Mouse (Mus musculus): ENCODE results near the gene Rgs9bp. TPM values are rescaled to one million over a fixed set of nuclear protein-coding genes. Genes with fewer than 3 reads are reported as not detected.

Rgs9bp gene
- polyA plus RNA-seq, 1 experiment from 2014 or later, result 0.03 TPM

DNA sequence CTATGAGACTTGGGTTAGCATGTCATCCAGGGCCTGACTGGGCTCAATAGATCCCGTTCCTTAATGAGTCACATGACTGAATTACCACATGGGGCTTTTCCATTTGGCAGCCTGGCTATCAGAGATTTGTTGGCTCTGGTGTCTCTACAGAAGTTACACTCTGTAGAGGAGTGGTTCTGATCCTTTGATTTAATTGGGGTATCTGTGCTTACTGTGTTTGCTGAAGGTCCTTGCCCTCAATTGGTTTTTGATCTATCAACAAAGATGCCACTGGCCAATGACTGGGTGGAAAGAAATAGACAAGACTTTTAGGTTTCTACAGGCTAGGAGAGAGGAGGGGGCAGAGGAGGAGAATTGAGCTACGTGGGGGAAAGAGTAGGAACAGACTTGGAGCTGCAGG lies 26.7 kb downstream of the Rgs9bp start:
- H3K27ac ChIP-seq (ENCODE audit: low read depth, low read length), result no peak overlapping the region
- H3K9ac ChIP-seq (ENCODE audit: low read depth, low read length), result no peak overlapping the region
- no peak for TF ChIP-seq CTCF (IDR thresholded peaks at IDR 0.05; ENCODE audit: low read depth)
- no peaks in the 10 kb centered on the region for H3K36me3 ChIP-seq (ENCODE audit: control insufficient read depth, insufficient read depth)
- WGBS, result 32% methylated on average over 2 of the region's 2 CpGs
- no peak overlapping the region for H3K4me3 ChIP-seq (ENCODE audit: low read depth, low read length)
- no peak for ATAC-seq
- H3K27me3 ChIP-seq (replicated peaks; ENCODE audit: control insufficient read depth, insufficient read depth, low read length), result no peaks in the 10 kb centered on the region
- no peaks in the 10 kb centered on the region for H3K9me3 ChIP-seq (ENCODE audit: control insufficient read depth)
- peaks cover 3% of the 10 kb centered on the region; the same call in 1 of the 2 replicates for H3K4me1 ChIP-seq (replicated peaks; ENCODE audit: control insufficient read depth, insufficient read depth, low read length)
- no peak overlapping the region for H3K4me2 ChIP-seq (replicated peaks; ENCODE audit: low read depth)

DNA sequence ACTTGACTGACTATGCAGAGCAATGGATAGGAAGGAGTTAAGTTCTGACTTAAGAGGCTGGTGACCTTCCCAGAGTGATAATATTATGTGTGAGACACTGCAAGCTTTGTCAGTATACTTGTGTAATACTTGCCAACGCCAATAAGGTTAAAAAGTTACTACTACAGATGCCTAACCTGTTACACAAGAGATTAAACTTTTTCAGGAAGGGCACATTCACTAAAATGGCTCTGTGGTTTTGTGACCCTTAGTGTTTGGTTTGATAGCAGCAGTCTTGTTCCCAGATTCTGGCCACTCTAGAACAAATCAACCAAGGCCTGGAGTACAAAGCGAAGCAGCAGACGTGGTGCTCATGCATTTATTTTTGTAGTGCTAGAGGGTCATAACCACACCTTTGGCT lies 27.8 kb downstream of the Rgs9bp start:
- WGBS, result 43% methylated on average over 3 of the region's 3 CpGs
- no peak for ATAC-seq

GRCm38 (mm10) chr7:35556905-35557304 lies 28.5 kb downstream of the Rgs9bp start:
- no peak overlapping the region for H3K4me2 ChIP-seq (replicated peaks; ENCODE audit: low read depth)
- H3K4me3 ChIP-seq (ENCODE audit: low read depth, low read length), result no peak overlapping the region
- peaks cover 3% of the 10 kb centered on the region; the same call in 1 of the 2 replicates for H3K4me1 ChIP-seq (replicated peaks; ENCODE audit: control insufficient read depth, insufficient read depth, low read length)
- no peaks in the 10 kb centered on the region for H3K36me3 ChIP-seq (ENCODE audit: control insufficient read depth, insufficient read depth)
- H3K9ac ChIP-seq (ENCODE audit: low read depth, low read length), result no peak overlapping the region
- H3K27ac ChIP-seq (ENCODE audit: low read depth, low read length), result no peak overlapping the region
- H3K27me3 ChIP-seq (replicated peaks; ENCODE audit: control insufficient read depth, insufficient read depth, low read length), result no peaks in the 10 kb centered on the region
- TF ChIP-seq CTCF (IDR thresholded peaks at IDR 0.05; ENCODE audit: low read depth), result no peak
- 69% methylated on average over 5 of the region's 5 CpGs for WGBS
- no peak for ATAC-seq
- no peaks in the 10 kb centered on the region for H3K9me3 ChIP-seq (ENCODE audit: control insufficient read depth)

More for the DNA sequence above, 27.8 kb downstream of the Rgs9bp start:
- no peaks in the 10 kb centered on the region for H3K27me3 ChIP-seq (replicated peaks; ENCODE audit: control insufficient read depth, insufficient read depth, low read length)
- peak overlapping the region; percentile 47 for H3K27ac ChIP-seq (ENCODE audit: low read depth, low read length)
- H3K4me3 ChIP-seq (ENCODE audit: low read depth, low read length), result no peak overlapping the region
- no peaks in the 10 kb centered on the region for H3K9me3 ChIP-seq (ENCODE audit: control insufficient read depth)
- TF ChIP-seq CTCF (IDR thresholded peaks at IDR 0.05; ENCODE audit: low read depth), result no peak
- no peak overlapping the region for H3K4me2 ChIP-seq (replicated peaks; ENCODE audit: low read depth)
- H3K9ac ChIP-seq (ENCODE audit: low read depth, low read length), result no peak overlapping the region
- no peaks in the 10 kb centered on the region for H3K36me3 ChIP-seq (ENCODE audit: control insufficient read depth, insufficient read depth)
- H3K4me1 ChIP-seq (replicated peaks; ENCODE audit: control insufficient read depth, insufficient read depth, low read length), result peaks cover 3% of the 10 kb centered on the region; the same call in 1 of the 2 replicates

- TF ChIP-seq CTCF (IDR thresholded peaks at IDR 0.05; ENCODE audit: low read depth), result no peak
- Histone ChIP-seq H3K27me3 (replicated peaks; ENCODE audit: control insufficient read depth, insufficient read depth, low read length) (no peaks in the 10 kb centered on the region), H3K4me3 (ENCODE audit: low read depth, low read length) (peak within 1 kb of the TSS; percentile 75), H3K4me2 (replicated peaks; ENCODE audit: low read depth) (peak within 1 kb of the TSS; percentile 97), H3K27ac (ENCODE audit: low read depth, low read length) (peak within 1 kb of the TSS; percentile 100), H3K36me3 (ENCODE audit: control insufficient read depth, insufficient read depth) (peaks cover 6% of the 10 kb centered on the region; the same call in 1 of the 2 replicates), H3K9me3 (ENCODE audit: control insufficient read depth) (no peaks in the 10 kb centered on the region), H3K4me1 (replicated peaks; ENCODE audit: control insufficient read depth, insufficient read depth, low read length) (peaks cover 3% of the 10 kb centered on the region; the same call in 1 of the 2 replicates), H3K9ac (ENCODE audit: low read depth, low read length) (peak within 1 kb of the TSS; percentile 94)
- 55% methylated on average over 4 of the region's 4 CpGs for WGBS
- no peak for ATAC-seq
Observed at GRCm38 (mm10) chr7:35556205-35556603, 29.2 kb downstream of the Rgs9bp start, which contains the start of gene Nudt19. Gene Nudt19 (minus strand): TSS chr7:35556304.

DNA sequence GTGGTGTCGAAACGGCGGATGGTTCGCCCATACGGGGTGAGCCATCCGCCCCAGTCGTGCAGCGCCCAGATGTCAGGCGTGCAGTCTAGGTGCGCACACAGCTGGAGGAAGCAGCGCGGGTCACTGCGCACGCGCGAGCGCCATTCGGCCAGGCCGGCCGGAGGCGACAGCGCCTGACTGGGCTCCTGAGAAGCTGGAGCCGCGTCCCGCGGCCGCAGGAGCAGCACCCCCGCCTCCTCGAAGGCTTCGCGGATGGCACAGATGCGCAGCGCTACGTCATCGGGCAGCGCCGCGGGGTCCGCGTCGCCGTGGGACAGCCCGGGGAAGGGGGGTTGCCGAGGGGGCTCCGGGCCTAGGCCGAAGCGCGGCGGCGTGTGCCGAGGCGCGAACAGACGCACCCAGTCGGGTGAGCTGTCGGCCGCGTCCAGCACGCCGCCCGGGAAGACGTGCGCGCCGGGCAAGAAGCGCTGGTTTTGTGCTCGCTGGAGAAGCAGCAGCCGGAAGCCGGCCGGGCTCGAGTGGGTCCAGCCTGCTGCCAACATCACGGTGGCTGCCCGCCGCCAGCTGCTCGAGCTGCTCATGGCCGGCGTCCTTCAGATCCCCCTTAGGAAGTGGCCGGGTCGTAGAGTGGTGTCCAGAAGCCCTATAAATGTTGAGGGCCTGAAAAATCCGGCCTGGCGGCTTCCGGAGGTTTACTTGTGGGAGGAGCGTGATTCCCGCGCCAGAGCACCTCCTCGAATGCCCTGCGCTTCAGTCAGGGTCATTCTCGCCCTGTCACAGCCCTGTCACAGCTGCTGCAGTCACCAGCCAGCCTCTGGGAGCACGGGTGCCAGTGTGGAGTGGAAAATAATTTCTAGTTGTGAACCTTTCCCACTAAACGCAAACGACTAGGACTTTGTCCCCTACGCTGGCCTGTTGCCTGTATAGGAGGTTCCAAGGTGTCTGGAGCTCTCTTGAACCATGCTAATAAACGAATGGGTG lies 29.9 kb downstream of the Rgs9bp start:
- no peak for TF ChIP-seq CTCF (IDR thresholded peaks at IDR 0.05; ENCODE audit: low read depth)
- H3K9me3 ChIP-seq (ENCODE audit: control insufficient read depth), result no peaks in the 10 kb centered on the region
- peak overlapping the region; percentile 97 for H3K4me2 ChIP-seq (replicated peaks; ENCODE audit: low read depth)
- H3K36me3 ChIP-seq (ENCODE audit: control insufficient read depth, insufficient read depth), result peaks cover 12% of the 10 kb centered on the region; the same call in 1 of the 2 replicates
- H3K4me1 ChIP-seq (replicated peaks; ENCODE audit: control insufficient read depth, insufficient read depth, low read length), result peaks cover 3% of the 10 kb centered on the region; the same call in 1 of the 2 replicates
- ATAC-seq, result peak; percentile 85
- H3K27ac ChIP-seq (ENCODE audit: low read depth, low read length), result peak overlapping the region; percentile 100
- H3K9ac ChIP-seq (ENCODE audit: low read depth, low read length), result peak overlapping the region; percentile 94
- H3K4me3 ChIP-seq (ENCODE audit: low read depth, low read length), result peak overlapping the region; percentile 75
- under 1% methylated on average over 93 of the region's 93 CpGs for WGBS
- H3K27me3 ChIP-seq (replicated peaks; ENCODE audit: control insufficient read depth, insufficient read depth, low read length), result no peaks in the 10 kb centered on the region

DNA sequence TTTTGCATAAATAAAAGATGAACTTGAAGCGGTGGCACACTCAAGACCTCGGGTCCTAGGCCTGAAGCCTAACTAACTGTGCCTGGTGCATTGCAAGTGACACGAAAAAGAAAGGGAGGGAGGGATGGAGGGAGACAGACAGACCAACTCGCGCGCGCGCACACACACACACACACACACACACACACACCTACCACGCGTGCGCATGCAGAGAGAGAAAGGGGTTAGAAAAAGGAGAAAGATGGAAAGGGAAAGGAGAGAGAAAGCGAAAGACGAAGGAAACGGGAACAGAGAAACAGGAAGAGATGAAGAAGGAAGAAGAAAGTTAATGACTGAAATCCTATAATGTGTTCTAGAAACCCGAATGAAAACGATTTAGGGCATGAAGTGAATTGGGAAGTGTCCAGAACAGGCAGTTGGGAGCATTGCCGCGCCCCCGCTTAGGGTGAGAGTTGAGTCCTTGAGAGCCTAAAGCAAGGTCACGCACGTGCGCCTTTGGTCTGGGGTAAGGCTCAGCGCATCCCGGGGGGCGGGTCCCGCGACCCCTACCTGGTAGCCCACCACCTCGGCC lies 30.7 kb downstream of the Rgs9bp start:
- ATAC-seq, result 0 out of 2 replicates have a peak, but pooled peaks have one; percentile 1
- Histone ChIP-seq H3K4me1 (replicated peaks; ENCODE audit: control insufficient read depth, insufficient read depth, low read length) (peaks cover 3% of the 10 kb centered on the region; the same call in 1 of the 2 replicates), H3K9ac (ENCODE audit: low read depth, low read length) (peak overlapping the region; percentile 94), H3K4me2 (replicated peaks; ENCODE audit: low read depth) (peak overlapping the region; percentile 97), H3K9me3 (ENCODE audit: control insufficient read depth) (no peaks in the 10 kb centered on the region), H3K36me3 (ENCODE audit: control insufficient read depth, insufficient read depth) (peaks cover 20% of the 10 kb centered on the region), H3K27me3 (replicated peaks; ENCODE audit: control insufficient read depth, insufficient read depth, low read length) (no peaks in the 10 kb centered on the region), H3K27ac (ENCODE audit: low read depth, low read length) (peak overlapping the region; percentile 100), H3K4me3 (ENCODE audit: low read depth, low read length) (peak overlapping the region; percentile 75)
- no peak for TF ChIP-seq CTCF (IDR thresholded peaks at IDR 0.05; ENCODE audit: low read depth)
- 2% methylated on average over 28 of the region's 28 CpGs for WGBS
